Mouse (Mus musculus) layer of hippocampus, adult 2 months (tissue): ENCODE measurements around the gene Lrp5. TPM values are rescaled to one million over a fixed set of nuclear protein-coding genes. Genes with fewer than 3 reads are reported as not detected.
A peak's percentile ranks its signal among the peaks of the same experiment; 100 is the strongest.

Source experiments
- DNase-seq, 2 experiments: peaks; one replicate each; pipeline ENCODE4 v3.0.0; 2022; ENCODE audit warnings: low spot score in 2 of 2
- H3K27ac ChIP-seq: fragments of 200-600 bp; 2 replicates; pipeline ENCODE4 v1.8.1; 2022
- H3K4me3 ChIP-seq: fragments of 200-600 bp; 2 replicates; pipeline ENCODE4 v1.8.1; 2022; ENCODE audit warnings: mild to moderate bottlenecking
- CTCF ChIP-seq: fragments of 200-600 bp; conservative IDR thresholded peaks from 2 replicates; pipeline ENCODE4 v1.8.1; 2022; ENCODE audit warnings: antibody characterized with exemption, mild to moderate bottlenecking, moderate library complexity
- total RNA-seq, 2 experiments: library from RNA; stranded (reverse); gene quantifications; 2 replicates each; pipeline ENCODE4 v1.2.3; 2021

Gene Lrp5
- total RNA-seq, 2 experiments from 2014 or later = 9.4 to 10.0 TPM

GRCm38 (mm10) chr19:3645813-3646212 lies 40.6 kb downstream of the Lrp5 start:
- Histone ChIP-seq H3K4me3 (no peak overlapping the region), H3K27ac (no peak overlapping the region)
- DNase-seq = no peak
- no peak for TF ChIP-seq CTCF

- no peak for TF ChIP-seq CTCF
- H3K4me3 ChIP-seq = no peak overlapping the region
- no peak for DNase-seq
- no peak overlapping the region for H3K27ac ChIP-seq
These were observed 41.0 kb downstream of the Lrp5 start for GRCm38 (mm10) chr19:3645318-3645717.

GRCm38 (mm10) chr19:3639561-3639960 lies 46.8 kb downstream of the Lrp5 start:
- TF ChIP-seq CTCF = no peak
- no peak for DNase-seq
- Histone ChIP-seq H3K4me3 (no peak overlapping the region), H3K27ac (no peak overlapping the region)

DNA sequence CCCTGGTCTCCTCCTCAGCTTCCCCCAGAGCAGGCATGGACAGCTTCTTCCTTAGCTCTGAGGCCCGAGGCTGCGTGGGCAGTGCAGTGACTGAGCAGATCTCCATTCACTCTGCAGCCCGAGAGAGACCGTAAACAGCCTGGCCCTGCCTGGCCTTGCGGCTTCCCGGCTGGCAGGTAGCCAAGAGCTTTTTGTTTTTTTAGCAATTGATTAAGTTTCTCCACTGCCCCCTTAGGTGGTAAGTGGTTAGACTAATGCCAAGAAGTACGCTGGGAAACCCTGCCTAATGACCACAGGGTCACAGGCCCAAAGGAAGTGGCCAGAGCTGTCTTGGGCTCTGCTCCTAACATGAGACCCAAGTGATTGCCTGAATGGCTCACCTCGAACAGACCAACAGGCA lies 47.7 kb downstream of the Lrp5 start:
- peak in 1 of 2 experiments; percentile 27 for DNase-seq
- peak overlapping the region; percentile 72 for H3K27ac ChIP-seq
- H3K4me3 ChIP-seq = no peak overlapping the region
- TF ChIP-seq CTCF = no peak

- Histone ChIP-seq H3K27ac (no peak overlapping the region), H3K4me3 (no peak overlapping the region)
- no peak for DNase-seq
- TF ChIP-seq CTCF = no peak
These were observed 54.3 kb downstream of the Lrp5 start for GRCm38 (mm10) chr19:3632018-3632417.

GRCm38 (mm10) chr19:3631431-3631830 lies 54.9 kb downstream of the Lrp5 start:
- no peak for TF ChIP-seq CTCF
- no peak for DNase-seq
- H3K4me3 ChIP-seq = no peak overlapping the region

DNA sequence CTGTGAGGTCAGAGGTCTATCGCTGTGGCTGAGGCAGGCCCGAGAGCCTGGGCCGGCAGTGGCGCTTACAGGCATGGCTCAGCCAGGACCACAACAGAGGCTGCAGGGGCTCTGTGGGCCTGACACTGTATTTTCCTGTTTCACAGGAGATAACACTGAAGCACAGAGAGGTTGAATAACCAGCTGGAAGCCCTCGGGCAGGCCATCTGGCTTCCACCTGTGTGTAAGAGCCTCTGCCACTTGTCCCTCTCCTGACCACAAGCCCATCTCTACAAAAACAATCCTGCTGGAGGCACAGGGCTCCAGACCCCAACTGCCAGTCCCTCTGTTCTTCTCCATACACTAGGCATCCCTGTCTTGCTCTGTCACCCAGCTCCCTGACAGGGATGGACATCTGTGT lies 55.9 kb downstream of the Lrp5 start:
- no peak for TF ChIP-seq CTCF
- no peak overlapping the region for H3K27ac ChIP-seq
- DNase-seq = no peak
- H3K4me3 ChIP-seq = no peak overlapping the region

More at GRCm38 (mm10) chr19:3631431-3631830, 54.9 kb downstream of the Lrp5 start:
- no peak overlapping the region for H3K27ac ChIP-seq

GRCm38 (mm10) chr19:3630027-3630426 lies 56.3 kb downstream of the Lrp5 start:
- no peak for DNase-seq
- no peak overlapping the region for H3K27ac ChIP-seq
- H3K4me3 ChIP-seq = no peak overlapping the region
- no peak for TF ChIP-seq CTCF

- TF ChIP-seq CTCF = no peak
These were observed 58.1 kb downstream of the Lrp5 start for GRCm38 (mm10) chr19:3628223-3628622.

DNA sequence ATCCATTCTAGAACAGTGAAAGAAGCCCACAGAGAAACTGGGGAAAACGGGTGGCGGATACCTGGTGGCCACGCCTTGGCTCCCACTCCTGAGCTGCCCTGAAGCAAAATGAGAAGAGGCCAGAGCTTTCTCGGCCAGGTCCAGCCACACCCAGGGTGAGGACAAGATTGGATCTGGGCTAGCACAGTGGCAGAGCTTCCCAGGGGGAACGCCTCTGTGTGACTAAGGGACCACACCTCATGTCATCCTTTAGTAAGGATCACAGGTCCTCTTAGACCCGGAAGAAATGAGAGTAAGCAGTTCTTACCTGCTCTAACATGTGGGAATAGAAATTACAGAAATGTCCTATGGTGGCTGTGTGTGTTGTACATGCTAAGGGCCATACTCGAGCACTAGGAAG lies 61.3 kb downstream of the Lrp5 start:
- no peak for DNase-seq
- Histone ChIP-seq H3K4me3 (no peak overlapping the region), H3K27ac (no peak overlapping the region)
- TF ChIP-seq CTCF = no peak

More at GRCm38 (mm10) chr19:3628223-3628622, 58.1 kb downstream of the Lrp5 start:
- Histone ChIP-seq H3K4me3 (no peak overlapping the region), H3K27ac (no peak overlapping the region)
- DNase-seq = no peak

DNA sequence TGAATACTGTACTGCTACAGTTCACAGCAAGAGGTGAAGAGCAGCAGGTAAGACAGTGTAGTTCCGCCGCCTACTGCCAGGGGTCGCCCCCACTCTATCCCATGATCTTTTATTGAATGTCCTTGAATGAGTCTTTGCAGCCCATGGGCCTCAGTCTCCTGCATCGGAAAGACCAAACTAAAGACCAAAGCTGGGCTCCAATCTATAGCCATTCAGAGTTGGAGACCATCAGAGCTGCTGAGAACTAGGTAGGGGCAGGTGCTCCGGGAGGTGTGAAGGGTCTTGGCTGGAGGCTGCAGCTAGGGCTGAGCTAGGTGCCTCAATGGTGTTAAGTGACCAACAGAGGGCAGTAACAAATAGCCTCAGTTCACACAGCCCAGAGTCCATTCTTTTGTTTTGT lies 62.5 kb downstream of the Lrp5 start:
- peak; percentile 70 for TF ChIP-seq CTCF
- Histone ChIP-seq H3K4me3 (no peak overlapping the region), H3K27ac (no peak overlapping the region)
- DNase-seq = peak; percentile 29 to 38

DNA sequence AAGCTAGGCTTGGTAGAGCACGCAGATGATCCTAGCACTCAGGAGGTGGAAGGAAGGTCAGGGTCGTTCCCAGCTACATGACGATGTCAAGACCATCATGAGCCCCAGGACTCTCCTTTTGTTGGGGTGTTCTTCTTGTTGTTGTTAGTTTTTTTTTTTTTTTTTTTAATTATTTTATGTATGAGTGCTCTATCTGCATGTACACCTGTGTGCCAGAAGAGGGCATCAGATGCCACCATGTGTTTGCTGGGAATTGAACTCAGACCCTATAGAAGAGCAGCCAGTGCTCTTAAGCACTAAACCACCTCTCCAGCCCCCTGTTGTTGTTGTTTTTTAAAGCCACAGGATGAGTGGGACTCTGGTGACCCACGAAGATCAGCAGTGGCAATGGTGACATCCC lies 63.1 kb downstream of the Lrp5 start:
- no peak for DNase-seq
- 0 out of 2 replicates have a peak, but pooled peaks have one; percentile 24 for TF ChIP-seq CTCF
- no peak overlapping the region for H3K27ac ChIP-seq
- H3K4me3 ChIP-seq = no peak overlapping the region

GRCm38 (mm10) chr19:3620871-3621270 lies 65.5 kb downstream of the Lrp5 start:
- Histone ChIP-seq H3K4me3 (no peak overlapping the region), H3K27ac (no peak overlapping the region)
- DNase-seq = no peak
- no peak for TF ChIP-seq CTCF

DNA sequence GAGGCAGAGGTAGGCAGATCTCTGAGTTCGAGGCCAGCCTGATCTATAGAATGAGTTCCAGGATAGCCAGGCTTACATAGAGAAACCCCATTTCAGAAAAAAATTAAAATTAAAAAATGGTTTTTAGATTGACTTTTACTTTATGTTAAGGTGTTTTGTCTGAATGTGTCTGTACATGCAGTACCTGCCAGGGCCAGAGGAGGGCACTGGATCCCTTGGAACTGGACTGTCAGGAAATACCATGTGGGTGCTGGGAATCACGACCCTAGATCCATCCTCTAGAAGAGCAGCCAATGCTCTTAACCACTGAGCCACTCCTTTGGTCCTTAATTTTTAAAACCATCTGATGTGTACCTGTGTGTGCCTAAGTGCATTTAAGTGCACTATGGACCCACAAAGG lies 67.0 kb downstream of the Lrp5 start:
- no peak overlapping the region for H3K4me3 ChIP-seq
- TF ChIP-seq CTCF = peak; percentile 65
- no peak for DNase-seq
- H3K27ac ChIP-seq = no peak overlapping the region

- Histone ChIP-seq H3K27ac (no peak overlapping the region), H3K4me3 (no peak overlapping the region)
- no peak for DNase-seq
- TF ChIP-seq CTCF = no peak
These were observed 72.4 kb downstream of the Lrp5 start for GRCm38 (mm10) chr19:3613991-3614390.
